In the genomic region with DNA sequence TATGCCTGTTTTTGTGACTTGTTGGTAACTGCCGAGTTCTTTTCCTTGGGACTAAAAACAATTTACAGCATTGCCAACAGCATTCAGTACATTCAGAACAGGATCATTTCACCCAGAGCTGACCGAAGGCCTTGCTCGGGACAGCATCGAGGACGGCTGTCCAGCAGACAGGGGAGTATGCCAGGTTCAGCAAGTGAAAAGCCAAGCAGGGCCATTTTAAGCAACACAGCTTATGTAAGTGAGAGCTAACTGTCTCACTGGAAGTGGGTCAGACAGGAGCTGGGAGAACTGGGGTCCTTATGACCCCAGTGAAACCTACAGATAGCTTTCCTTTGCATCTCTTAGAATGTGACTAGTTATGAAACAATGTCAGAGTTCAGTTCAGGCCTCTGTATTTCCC, we compare ENCODE assay signal across 8 mouse cellular contexts. TPM values are rescaled to one million over a fixed set of nuclear protein-coding genes. Genes with fewer than 3 reads are reported as not detected.
DNase-seq lines count a peak whose midpoint lies in the region; ATAC-seq and TF ChIP-seq lines count a peak whose summit lies in the region.

No protein-coding gene starts in this region.

- TF ChIP-seq POLR2A in bone marrow macrophage, adult 2 months (IDR thresholded peaks at IDR 0.05; ENCODE audit: borderline replicate concordance, low read depth, low read length), result no peak

- H3K4me2 ChIP-seq in limb, embryonic 13.5 days (replicated peaks), result no peak overlapping the region

- 93% methylated on average over 5 of the region's 5 CpGs for WGBS in limb, embryonic 13.5 days
- WGBS in limb, embryonic 10.5 days, result 86% methylated on average over 5 of the region's 5 CpGs
- WGBS in hindbrain, embryonic 10.5 days, result 88% methylated on average over 5 of the region's 5 CpGs

- no peak for ATAC-seq in limb, embryonic 13.5 days (ENCODE audit: low FRiP score, low read depth)
- peak; percentile 2; the same call in 1 of the 2 replicates for ATAC-seq in megakaryocyte progenitor cell, adult 5-6 weeks (replicated peaks; ENCODE audit: poor library complexity)

- 0 out of 2 replicates have a peak, but pooled peaks cover 11% of the 10 kb centered on the region for H3K4me1 ChIP-seq in limb, embryonic 13.5 days
- peaks cover 7% of the 10 kb centered on the region; the same call in 1 of the 2 replicates for H3K4me1 ChIP-seq in limb, embryonic 10.5 days
- peaks cover 40% of the 10 kb centered on the region for H3K4me1 ChIP-seq in bone marrow macrophage, adult 2 months (ENCODE audit: control insufficient read depth, insufficient read depth, low read length)
- no peaks in the 10 kb centered on the region for H3K4me1 ChIP-seq in hindbrain, embryonic 10.5 days (replicated peaks)

- H3K9ac ChIP-seq in limb, embryonic 13.5 days, result no peak overlapping the region

- no peak overlapping the region for H3K4me3 ChIP-seq in limb, embryonic 13.5 days
- H3K4me3 ChIP-seq in limb, embryonic 10.5 days, result no peak overlapping the region
- no peak overlapping the region for H3K4me3 ChIP-seq in bone marrow macrophage, adult 2 months (ENCODE audit: insufficient read depth, low read length)
- H3K4me3 ChIP-seq in hindbrain, embryonic 10.5 days, result no peak overlapping the region

- peak overlapping the region; percentile 3; the same call in 1 of the 2 replicates for H3K27ac ChIP-seq in limb, embryonic 13.5 days
- no peak overlapping the region for H3K27ac ChIP-seq in limb, embryonic 10.5 days
- H3K27ac ChIP-seq in bone marrow macrophage, adult 2 months (ENCODE audit: insufficient read depth, low read depth, low read length), result peak overlapping the region; percentile 40
- no peak overlapping the region for H3K27ac ChIP-seq in hindbrain, embryonic 10.5 days

- no peaks in the 10 kb centered on the region for H3K36me3 ChIP-seq in limb, embryonic 13.5 days
- no peaks in the 10 kb centered on the region for H3K36me3 ChIP-seq in limb, embryonic 10.5 days
- no peaks in the 10 kb centered on the region for H3K36me3 ChIP-seq in hindbrain, embryonic 10.5 days

- no peak for DNase-seq in limb, embryonic 10.5 days (ENCODE audit: low spot score)
- peak; percentile 60 to 62 for DNase-seq in heart, postnatal 14 days
- no peak for DNase-seq in hindbrain, embryonic 10.5 days (ENCODE audit: low spot score)
- DNase-seq in cerebellum, adult 8-10 months, result no peak
- DNase-seq in thymus, postnatal 0 days (ENCODE audit: low spot score), result no peak

- H3K27me3 ChIP-seq in limb, embryonic 13.5 days, result no peaks in the 10 kb centered on the region
- no peaks in the 10 kb centered on the region for H3K27me3 ChIP-seq in limb, embryonic 10.5 days (ENCODE audit: low read depth, poor library complexity, severe bottlenecking)
- no peaks in the 10 kb centered on the region for H3K27me3 ChIP-seq in hindbrain, embryonic 10.5 days (ENCODE audit: insufficient read depth, poor library complexity, severe bottlenecking)

- TF ChIP-seq CTCF in bone marrow macrophage, adult 2 months (IDR thresholded peaks at IDR 0.05; ENCODE audit: low read depth, low read length), result no peak

- intact Hi-C loops in heart, postnatal 14 days (cut with DNase I), result loop anchor here (2.0 kb wide), 1 partner anchor 56 kb away; no protein-coding TSS in a partner anchor

- H3K9me3 ChIP-seq in limb, embryonic 13.5 days, result no peaks in the 10 kb centered on the region
- H3K9me3 ChIP-seq in limb, embryonic 10.5 days (replicated peaks), result no peaks in the 10 kb centered on the region
- no peaks in the 10 kb centered on the region for H3K9me3 ChIP-seq in hindbrain, embryonic 10.5 days

RNA-seq across cellular contexts. Expression of gene Arrdc3, which starts 57.2 kb away (rescaled TPM):
- polyA plus RNA-seq in limb, embryonic 13.5 days (2015; fragmentation: Nextera tagmentation; extraction: Ambion mirVana), result 75.6 and 77.1 TPM in 2 replicates
- 48.6 and 72.1 TPM in 2 replicates for polyA plus RNA-seq in limb, embryonic 10.5 days (2016; fragmentation: Nextera tagmentation; extraction: Ambion mirVana)
- polyA plus RNA-seq in bone marrow macrophage, adult 2 months (2012; ENCODE audit: insufficient read depth, insufficient read length, missing spikeins), result 23.2 and 25.6 TPM in 2 replicates
- 10 to 100 TPM; 32.7 to 34.9 TPM for total RNA-seq in heart, postnatal 14 days (2021)
- total RNA-seq in megakaryocyte progenitor cell, adult 5-6 weeks (2015), result 17.5 and 28.3 TPM in 2 replicates
- 30.9 and 44.2 TPM in 2 replicates for total RNA-seq in megakaryocyte progenitor cell, adult 5-6 weeks (2017)
- polyA plus RNA-seq in hindbrain, embryonic 10.5 days (2016; fragmentation: Nextera tagmentation; extraction: Ambion mirVana), result 49.1 and 49.5 TPM in 2 replicates
- 14.8 and 21.3 TPM in 2 replicates for polyA plus RNA-seq in thymus, postnatal 0 days (2015; fragmentation: Nextera tagmentation; extraction: Ambion mirVana)

Comparison
In these comparisons a context has a peak if more than half of its experiments do, and no peak if none do; other contexts are left out.
1. H3K27ac ChIP-seq: peak in limb, embryonic 13.5 days (single experiment) and bone marrow macrophage, adult 2 months (single experiment); none in limb, embryonic 10.5 days (single experiment) and hindbrain, embryonic 10.5 days (single experiment).
2. DNase-seq: peak in heart, postnatal 14 days (2 of 2); none in limb, embryonic 10.5 days (single experiment), hindbrain, embryonic 10.5 days (single experiment), cerebellum, adult 8-10 months (single experiment) and thymus, postnatal 0 days (single experiment).